Mouse (Mus musculus) adrenal gland, adult 8-10 months (tissue): ENCODE results near the gene Hist1h3b. TPM values are rescaled to one million over a fixed set of nuclear protein-coding genes. Genes with fewer than 3 reads are reported as not detected.

ENCODE experiments used
- DNase-seq: peaks from one replicate; pipeline ENCODE4 v3.0.0; 2022
- microRNA-seq, 2 experiments: library from miRNA; unstranded; fragments of <30 nt; microRNA quantifications; one replicate each; pipeline ENCODE4 v1.2.0; 2022
- total RNA-seq, 4 experiments: library from RNA; stranded (reverse); gene quantifications; 2 replicates each; pipeline ENCODE4 v1.2.4; 2022

The Hist1h3b gene
- total RNA-seq, 4 experiments from 2014 or later: 18.1 to 29.8 (median 26.6) TPM

GRCm38 (mm10) chr13:23799405-23799804, 47.3 kb downstream of the Hist1h3b start:
- no peak for DNase-seq

Small RNAs within 50 kb of the gene (microRNA-seq; reads per million reads assigned to microRNA genes)
- gene Gm44314: 0 reads per million in 2 experiments
- gene Gm44484: 0 reads per million in 2 experiments

Other genes with a start within 250 kb of the Hist1h3b start
- gene Hist1h4h, start 221.2 kb upstream of the Hist1h3b start, total RNA-seq: 100 to 1,000 TPM; 381 to 523 (median 406) TPM
- 10 to 100 TPM in 3 of 4 experiments, 1 to 10 TPM in 1; 8.2 to 20.8 (median 16.2) TPM for gene Hist1h2af, start 218.4 kb upstream of the Hist1h3b start, total RNA-seq
- gene Hist1h3g, start 216.8 kb upstream of the Hist1h3b start, total RNA-seq: 1 to 10 TPM; 3.2 to 5.6 (median 4.7) TPM
- gene Hist1h2bh, start 208.9 kb upstream of the Hist1h3b start, total RNA-seq: 1 to 10 TPM; 2.2 to 3.4 (median 2.9) TPM
- gene Hist1h3f, start 208.2 kb upstream of the Hist1h3b start, total RNA-seq: 10 to 100 TPM; 16.8 to 22.6 (median 20.7) TPM
- 10 to 100 TPM; 54.2 to 65.8 (median 58.8) TPM for gene Hist1h4f, start 200.6 kb upstream of the Hist1h3b start, total RNA-seq
- 1 to 10 TPM; 2.2 to 3.9 (median 3.1) TPM for gene Hist1h1d, start 199.0 kb upstream of the Hist1h3b start, total RNA-seq
- gene Hist1h3e, start 189.9 kb upstream of the Hist1h3b start, total RNA-seq: 10 to 100 TPM; 48.1 to 62.5 (median 53.5) TPM
- 1 to 10 TPM; 4.5 to 9.9 (median 6.6) TPM for gene Hist1h2ae, start 181.0 kb upstream of the Hist1h3b start, total RNA-seq
- 10 to 100 TPM; 55.2 to 81.2 (median 75.0) TPM for gene Hist1h2bg, start 180.9 kb upstream of the Hist1h3b start, total RNA-seq
- 10 to 100 TPM; 18.7 to 29.5 (median 23.2) TPM for gene Hist1h2bf, start 178.1 kb upstream of the Hist1h3b start, total RNA-seq
- 1 to 10 TPM; 4.8 to 9.8 (median 5.8) TPM for gene Hist1h2ad, start 177.9 kb upstream of the Hist1h3b start, total RNA-seq
- gene Hist1h3d, start 176.5 kb upstream of the Hist1h3b start, total RNA-seq: 1 to 10 TPM; 2.9 to 4.8 (median 3.3) TPM
- 100 to 1,000 TPM; 116 to 151 (median 145) TPM for gene Hist1h4d, start 170.7 kb upstream of the Hist1h3b start, total RNA-seq
- gene Hist1h2be, start 131.1 kb upstream of the Hist1h3b start, total RNA-seq: 10 to 100 TPM; 11.0 to 15.5 (median 13.2) TPM
- 10 to 100 TPM; 61.3 to 77.8 (median 63.8) TPM for gene Hist1h1e, start 129.7 kb upstream of the Hist1h3b start, total RNA-seq
- 1 to 10 TPM; 1.8 to 3.2 (median 2.3) TPM for gene Hist1h2ac, start 68.3 kb upstream of the Hist1h3b start, total RNA-seq
- gene Hist1h2bc, start 68.1 kb upstream of the Hist1h3b start, total RNA-seq: 100 to 1,000 TPM; 105 to 176 (median 135) TPM
- gene Hist1h1t, start 56.5 kb upstream of the Hist1h3b start, total RNA-seq: under 1 TPM in 1 of 4 experiments, not detected in 3; 0.26 TPM
- gene Hist1h4c, start 53.8 kb upstream of the Hist1h3b start, total RNA-seq: 10 to 100 TPM; 71.9 to 93.9 (median 88.6) TPM
- gene Hfe, start 41.4 kb upstream of the Hist1h3b start, total RNA-seq: 10 to 100 TPM; 27.4 to 41.7 (median 33.5) TPM
- gene Hist1h1c, start 13.5 kb upstream of the Hist1h3b start, total RNA-seq: 100 to 1,000 TPM; 212 to 290 (median 255) TPM
- gene Hist1h3c, start 6.7 kb upstream of the Hist1h3b start, total RNA-seq: 10 to 100 TPM in 1 of 4 experiments, 1 to 10 TPM in 3; 4.3 to 10.9 (median 7.4) TPM
- 10 to 100 TPM; 14.8 to 24.3 (median 20.0) TPM for gene Hist1h2bb, start 5.5 kb upstream of the Hist1h3b start, total RNA-seq
- 10 to 100 TPM; 24.0 to 37.5 (median 29.3) TPM for gene Hist1h2ab, start 1.1 kb upstream of the Hist1h3b start, total RNA-seq
- 100 to 1,000 TPM in 1 of 4 experiments, 10 to 100 TPM in 3; 69.6 to 104 (median 91.8) TPM for gene Hist1h4b, start 4.7 kb downstream of the Hist1h3b start, total RNA-seq
- gene Hist1h4a, start 9.0 kb downstream of the Hist1h3b start, total RNA-seq: 10 to 100 TPM; 18.1 to 29.1 (median 26.8) TPM
- 10 to 100 TPM; 28.7 to 37.4 (median 36.4) TPM for gene Hist1h3a, start 10.1 kb downstream of the Hist1h3b start, total RNA-seq
- 10 to 100 TPM; 16.7 to 20.1 (median 18.6) TPM for gene Hist1h1a, start 11.4 kb downstream of the Hist1h3b start, total RNA-seq
- under 1 TPM in 3 of 4 experiments, not detected in 1; 0.24 to 0.48 (median 0.26) TPM for gene Trim38, start 17.6 kb downstream of the Hist1h3b start, total RNA-seq
- under 1 TPM in 1 of 4 experiments, not detected in 3; 0.06 TPM for gene Slc17a2, start 54.7 kb downstream of the Hist1h3b start, total RNA-seq
- 1 to 10 TPM in 1 of 4 experiments, under 1 TPM in 3; 0.18 to 1.4 (median 0.76) TPM for gene Slc17a3, start 87.2 kb downstream of the Hist1h3b start, total RNA-seq
- gene Slc17a1, start 115.5 kb downstream of the Hist1h3b start, total RNA-seq: not detected
- gene Slc17a4, start 162.7 kb downstream of the Hist1h3b start, total RNA-seq: under 1 TPM in 3 of 4 experiments, not detected in 1; 0.13 to 0.38 (median 0.15) TPM
- gene Hist1h2ba, start 181.9 kb downstream of the Hist1h3b start, total RNA-seq: not detected
- gene Hist1h2aa, start 182.2 kb downstream of the Hist1h3b start, total RNA-seq: not detected
- 1 to 10 TPM; 2.3 to 4.4 (median 3.1) TPM for gene Scgn, start 238.9 kb downstream of the Hist1h3b start, total RNA-seq